Mouse (Mus musculus) ES-Bruce4 (cell line): ENCODE measurements around the gene Rec8.
A peak's percentile ranks its signal among the peaks of the same experiment; 100 is the strongest.

ENCODE experiments used
- CTCF ChIP-seq: IDR thresholded peaks from one replicate; pipeline ENCODE4 v1.8.1; 2011; ENCODE audit warnings: low read depth, low read length
- EP300 ChIP-seq: IDR thresholded peaks from 2 replicates; pipeline ENCODE4 v1.6.1; 2011; ENCODE audit warnings: low read depth, low read length; ENCODE audit not compliant: insufficient read depth
- POLR2A ChIP-seq: IDR thresholded peaks from one replicate; pipeline ENCODE4 v1.8.1; 2011; ENCODE audit warnings: low read length; ENCODE audit not compliant: insufficient read depth

DNA sequence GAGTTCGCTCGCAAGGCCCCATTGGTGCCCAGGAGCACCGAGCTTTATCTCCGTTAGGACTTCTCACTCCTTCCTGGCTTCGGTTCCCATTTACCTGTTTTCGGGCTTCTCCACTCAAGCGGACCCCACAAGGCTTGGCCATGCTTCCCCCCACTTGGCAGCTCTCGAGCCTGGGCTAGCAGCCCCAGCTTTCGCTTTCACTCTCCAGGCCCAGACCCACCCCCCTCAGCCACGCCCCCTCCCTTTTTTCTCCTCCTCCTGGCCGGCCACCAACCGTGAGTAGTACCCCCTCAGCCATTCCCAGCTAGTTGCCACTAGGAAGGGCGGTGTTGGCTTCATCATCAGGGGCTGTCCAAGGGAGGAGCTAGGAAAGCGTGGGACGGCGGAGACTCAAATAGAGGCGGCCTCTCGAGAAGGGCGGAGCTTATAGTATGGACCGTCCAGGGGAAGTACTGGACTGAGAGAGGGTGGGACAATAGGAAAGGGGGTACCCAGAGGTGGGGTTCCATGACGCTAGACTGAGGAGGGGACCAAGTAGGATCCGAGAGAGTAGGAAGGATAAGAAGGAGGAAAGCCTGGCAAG is 27.0 kb upstream of the Rec8 start, which contains the start of gene Psme2:
- peak; percentile 4 for TF ChIP-seq POLR2A
- TF ChIP-seq CTCF = no peak
- TF ChIP-seq EP300 = no peak
